Mouse (Mus musculus): Measurements from ENCODE around the gene Gm45711.
"Not testable (repeated sequence)": the region's sequence is repeated elsewhere in the genome, so short reads cannot be mapped to it uniquely, and the experiment has no call there.

Gene Gm45711

DNA sequence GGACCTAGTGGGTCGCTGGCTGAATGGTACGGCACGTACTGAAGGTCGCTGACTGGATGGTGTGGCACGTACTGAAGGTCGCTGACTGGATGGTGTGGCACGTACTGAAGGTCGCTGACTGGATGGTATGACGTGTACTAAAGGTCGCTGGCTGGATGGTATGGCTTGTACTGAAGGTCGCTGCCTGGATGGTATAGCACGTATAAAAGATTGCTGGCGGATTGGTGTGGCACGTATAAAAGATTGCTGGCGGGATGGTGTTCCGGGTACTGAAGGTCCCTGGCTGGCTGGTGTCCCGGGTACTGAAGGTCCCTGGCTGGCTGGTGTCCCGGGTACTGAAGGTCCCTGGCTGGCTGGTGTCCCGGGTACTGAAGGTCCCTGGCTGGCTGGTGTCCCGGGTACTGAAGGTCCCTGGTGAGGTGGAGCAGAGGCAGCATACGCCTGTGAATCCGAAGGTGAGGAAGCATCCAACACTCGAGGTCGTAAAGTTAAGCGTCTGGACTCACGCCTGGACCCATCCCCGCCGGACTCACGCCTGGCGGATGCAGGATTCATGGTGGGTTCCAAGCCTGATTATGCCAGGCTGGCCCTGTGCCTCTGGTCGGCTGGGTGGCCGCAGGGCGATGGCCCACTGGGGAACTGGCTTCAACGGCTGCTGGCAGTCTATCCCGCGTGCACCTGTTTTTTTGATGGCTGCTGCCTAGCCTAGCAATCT, at the start of gene Gm45711, which contains the start of gene Cmtm1:
Gene Gm45711, minus strand, starts transcription at position 641 of the 715 bp plus-strand sequence.
Gene Cmtm1, minus strand, starts transcription at position 705 of the 715 bp plus-strand sequence.
- not testable (repeated sequence) for DNase-seq (ENCODE audit: low spot score)

DNA sequence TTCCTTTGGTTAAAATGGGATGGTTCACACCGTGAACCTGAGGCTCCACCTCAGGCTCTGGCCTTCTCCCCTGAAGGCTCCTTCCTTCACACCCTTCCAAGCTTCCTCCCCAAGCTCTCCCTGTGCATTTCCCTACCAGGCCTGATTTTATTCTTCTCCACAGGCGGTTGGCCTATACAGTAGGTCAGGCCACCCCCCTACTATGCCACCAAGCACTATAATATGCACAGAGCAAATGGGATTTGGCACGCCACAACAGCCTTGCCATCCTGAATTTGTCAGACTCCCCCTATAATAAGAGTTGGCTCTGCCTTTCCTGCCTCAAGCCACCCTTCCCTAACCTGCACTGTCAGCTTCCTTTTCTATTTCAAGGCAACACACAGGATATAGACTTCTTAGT, 48.8 kb upstream of the Gm45711 start:
- DNase-seq (ENCODE audit: low spot score) = no peak

GRCm38 (mm10) chr8:104354504-104354903, 44.6 kb upstream of the Gm45711 start:
- no peak for DNase-seq (ENCODE audit: low spot score)

- no peak for DNase-seq (ENCODE audit: low spot score)
Measured at GRCm38 (mm10) chr8:104353186-104353585, 43.3 kb upstream of the Gm45711 start.

- no peak for DNase-seq (ENCODE audit: low spot score)
Measured at GRCm38 (mm10) chr8:104350047-104350446, 40.2 kb upstream of the Gm45711 start.

DNA sequence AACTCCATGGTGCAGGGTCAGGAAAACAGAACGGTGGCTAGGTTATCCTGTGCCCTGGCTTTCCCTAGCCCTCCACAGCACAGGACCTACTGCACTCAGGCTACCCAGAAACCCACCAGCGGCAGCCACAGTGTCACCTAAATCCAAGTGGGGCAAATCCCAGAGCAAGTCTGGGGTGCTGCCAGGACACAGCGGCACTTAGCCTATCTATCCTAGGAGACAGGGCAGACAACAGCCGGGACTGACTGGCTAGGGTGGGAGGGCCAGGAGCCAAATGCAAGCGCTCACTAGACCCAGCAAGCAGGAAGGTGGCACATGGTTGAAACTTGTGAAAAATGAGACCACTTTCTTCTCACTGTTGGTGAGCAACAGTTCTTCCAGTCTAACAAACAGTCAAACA, 39.1 kb upstream of the Gm45711 start:
- DNase-seq (ENCODE audit: low spot score) = no peak

DNA sequence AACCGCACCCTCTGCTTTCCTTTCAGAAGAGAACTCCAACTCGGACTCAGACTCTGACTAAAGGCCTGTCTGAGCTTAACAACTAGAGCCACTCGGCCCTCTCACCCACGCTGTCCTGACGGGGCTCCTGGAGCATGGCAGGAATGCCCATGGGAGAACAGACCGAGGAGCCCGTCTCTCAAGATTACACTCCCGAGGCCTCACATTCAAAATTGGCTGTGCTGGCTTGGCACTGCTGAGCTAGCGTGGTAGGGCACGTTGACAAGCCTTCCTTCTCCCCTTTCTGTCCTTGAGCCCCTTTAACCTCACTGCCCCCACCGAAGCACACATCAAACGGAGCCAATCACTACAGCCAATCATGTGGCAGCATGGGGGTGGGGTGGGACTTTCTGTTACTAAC, 36.8 kb upstream of the Gm45711 start:
- DNase-seq (ENCODE audit: low spot score) = no peak

- no peak for DNase-seq (ENCODE audit: low spot score)
Measured at GRCm38 (mm10) chr8:104344622-104345021, 34.7 kb upstream of the Gm45711 start.

- DNase-seq (ENCODE audit: low spot score) = peak; percentile 86
Measured at GRCm38 (mm10) chr8:104343957-104344356, 34.1 kb upstream of the Gm45711 start.

DNA sequence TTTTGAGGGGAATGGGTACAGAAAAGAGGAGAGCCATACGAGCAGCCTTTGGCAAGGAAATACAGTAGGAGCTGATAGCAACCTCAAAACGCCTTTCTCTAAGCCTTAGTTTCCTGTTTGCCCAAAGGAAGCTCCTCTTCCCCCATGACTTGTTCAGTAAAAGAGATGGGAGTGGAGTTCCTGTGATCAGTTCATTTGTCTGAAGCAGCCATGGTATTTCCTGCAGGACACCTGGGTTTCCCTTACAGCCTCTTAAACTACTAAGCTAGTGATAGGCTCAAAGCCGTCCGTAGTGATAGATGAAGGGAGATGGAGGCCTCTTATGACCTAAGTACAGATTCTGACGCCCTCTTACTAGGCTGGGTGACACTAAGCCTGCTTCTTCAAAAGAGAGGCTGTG, 32.5 kb upstream of the Gm45711 start:
- DNase-seq (ENCODE audit: low spot score) = no peak

GRCm38 (mm10) chr8:104341678-104342077, 31.8 kb upstream of the Gm45711 start:
- DNase-seq (ENCODE audit: low spot score) = no peak

- DNase-seq (ENCODE audit: low spot score) = peak; percentile 61
Measured at GRCm38 (mm10) chr8:104341106-104341561, 31.3 kb upstream of the Gm45711 start.

- DNase-seq (ENCODE audit: low spot score) = peak; percentile 66
Measured at GRCm38 (mm10) chr8:104340233-104341105, 30.6 kb upstream of the Gm45711 start.

- DNase-seq (ENCODE audit: low spot score) = no peak
Measured at GRCm38 (mm10) chr8:104339983-104340232, 30.0 kb upstream of the Gm45711 start.

DNA sequence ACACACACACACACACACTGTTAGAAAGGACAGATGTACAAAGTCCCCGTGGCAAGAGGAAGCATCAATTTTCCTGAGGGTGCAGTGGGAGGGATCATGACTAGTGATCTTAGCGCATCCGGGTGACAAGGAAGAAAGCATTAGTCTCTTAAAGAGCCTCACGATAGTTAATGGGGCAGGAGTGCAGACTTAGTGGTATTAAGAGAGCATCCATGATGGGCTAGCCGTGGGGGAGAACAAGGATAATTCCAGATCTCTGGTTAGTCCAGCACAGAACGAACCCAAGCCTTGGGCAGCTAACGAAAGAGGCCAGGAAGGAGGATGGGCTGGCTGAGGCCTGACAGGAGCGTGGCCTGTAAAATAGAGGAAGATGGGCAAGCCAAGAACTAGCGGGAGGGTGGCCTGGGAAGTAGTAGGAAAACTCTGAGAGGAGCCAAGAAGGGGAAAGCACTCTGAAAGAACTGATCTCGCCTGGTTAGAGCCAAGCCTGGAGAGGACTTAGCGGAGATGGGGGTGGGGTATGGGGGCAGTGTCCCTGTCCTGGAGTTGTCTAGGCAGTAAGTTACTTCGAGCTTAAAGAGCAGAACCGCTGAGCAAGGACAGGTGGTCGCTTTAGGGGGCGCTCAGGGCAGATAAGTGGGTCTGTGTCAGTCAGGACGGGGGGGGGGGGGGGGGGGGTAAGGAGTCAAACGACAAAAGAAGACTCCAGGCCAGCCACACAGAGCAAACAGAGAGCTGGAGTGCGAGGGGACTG, 29.5 kb upstream of the Gm45711 start, which contains the start of gene Cmtm3:
Gene Cmtm3, plus strand, starts transcription at position 182 of the 754 bp plus-strand sequence.
- DNase-seq (ENCODE audit: low spot score) = peak; percentile 36

DNA sequence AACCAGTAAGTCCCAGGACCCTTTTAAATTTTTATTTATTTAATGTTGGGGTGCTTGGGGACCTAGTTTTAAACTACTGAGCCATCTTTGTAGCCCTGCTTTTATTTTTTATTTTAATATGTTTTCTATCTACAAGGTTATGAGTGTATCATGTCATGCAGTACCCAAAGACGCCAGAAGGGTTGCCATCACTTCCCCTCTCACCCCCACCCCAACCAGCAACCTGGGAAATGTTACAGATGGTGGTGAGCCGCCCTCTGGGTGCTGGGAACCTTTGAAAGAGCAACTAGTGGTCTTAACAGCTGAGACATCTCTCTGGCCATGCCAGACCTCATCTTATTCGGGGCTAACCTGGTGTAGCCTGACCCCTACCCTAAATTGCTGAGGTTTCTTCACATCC, 28.0 kb upstream of the Gm45711 start:
- DNase-seq (ENCODE audit: low spot score) = no peak

GRCm38 (mm10) chr8:104336806-104337205, 26.9 kb upstream of the Gm45711 start:
- DNase-seq (ENCODE audit: low spot score) = no peak

DNA sequence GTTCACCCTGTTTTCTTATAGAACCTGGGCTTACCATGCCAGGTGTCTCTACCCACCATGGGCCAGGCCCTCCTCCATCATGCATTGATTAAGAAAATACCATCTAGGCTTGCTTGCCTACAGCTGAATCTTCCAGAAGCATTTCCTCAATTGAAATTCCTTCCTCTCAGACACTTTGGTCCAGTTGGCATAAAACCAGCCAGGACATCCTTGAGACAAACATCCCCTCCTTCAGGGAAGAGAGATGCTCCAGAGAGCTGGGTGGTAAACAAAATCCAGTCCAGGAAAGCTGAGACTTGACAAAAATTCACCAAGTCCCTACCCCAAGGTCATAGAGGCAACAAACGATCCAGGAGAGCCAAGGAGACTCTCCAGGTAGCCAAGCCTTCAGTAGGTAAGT, 24.3 kb upstream of the Gm45711 start:
- DNase-seq (ENCODE audit: low spot score) = no peak

GRCm38 (mm10) chr8:104333786-104334185, 23.9 kb upstream of the Gm45711 start:
- DNase-seq (ENCODE audit: low spot score) = no peak

DNA sequence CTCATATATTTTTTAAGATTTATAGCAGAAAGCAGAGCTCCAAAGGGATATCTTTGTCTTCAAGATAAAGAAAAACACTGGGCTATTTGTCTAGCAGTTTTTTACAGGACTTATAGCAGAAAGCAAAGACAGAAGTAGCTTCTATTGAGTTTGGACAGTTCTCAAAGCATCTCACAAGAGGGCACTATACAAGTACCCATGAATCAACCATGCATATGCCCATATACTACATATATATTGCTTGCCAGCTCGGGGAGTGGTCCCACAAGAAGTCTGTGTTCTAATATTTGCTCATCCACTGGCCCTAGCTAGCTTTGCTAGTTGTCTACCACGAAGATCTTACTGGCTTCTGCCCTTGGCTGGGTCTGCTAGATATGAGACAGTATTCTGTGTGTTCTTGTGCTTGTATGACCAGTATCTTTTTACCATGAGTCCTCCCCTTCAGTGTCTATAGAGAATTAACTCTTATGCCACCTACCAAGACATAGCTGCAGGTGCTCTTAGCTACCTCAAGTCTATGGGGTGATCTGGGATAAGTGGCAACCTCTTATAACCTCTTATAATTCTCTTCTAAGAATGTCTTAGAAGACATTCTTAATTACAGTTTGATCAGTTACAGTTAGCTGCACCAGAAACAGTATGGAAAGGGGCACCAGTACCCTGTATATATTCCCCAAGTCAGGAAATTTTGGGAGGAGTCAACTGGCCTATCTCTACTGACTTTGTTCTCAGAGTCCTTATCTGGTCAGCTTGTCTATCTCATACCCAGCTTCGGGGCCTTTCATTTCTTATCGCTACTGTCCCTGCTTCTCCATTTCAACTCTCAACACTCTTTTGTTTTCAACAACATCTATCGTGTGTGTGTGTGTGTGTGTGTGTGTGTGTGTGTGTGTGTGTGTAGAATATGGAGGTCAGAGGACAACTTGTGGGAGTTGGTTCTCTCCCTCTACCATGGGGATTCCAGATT, 23.1 kb upstream of the Gm45711 start:
- no peak for DNase-seq (ENCODE audit: low spot score)

- not testable (repeated sequence) for DNase-seq (ENCODE audit: low spot score)
Measured at GRCm38 (mm10) chr8:104321930-104322329, 12.0 kb upstream of the Gm45711 start, which contains the start of gene Cmtm2b. Gene Cmtm2b, plus strand, starts transcription at chr8:104322230.
